ENCODE assay signal across 29 mouse cellular contexts in genomic region chr13:111860931-111861330, GRCm38 (mm10).
"Had no signal": no experiment of that assay in that cellular context is flagged by ENCODE, and none has a peak within 500 bp of the region (broad histone marks: within the 10 kb centered on the region; RNA-seq: fewer than 3 reads in every experiment).

No protein-coding gene starts in this region.

- H3K27me3 ChIP-seq: heart, embryonic 12.5 days; heart, embryonic 13.5 days; heart, embryonic 15.5 days; hindbrain, embryonic 12.5 days; hindbrain, embryonic 13.5 days; hindbrain, embryonic 15.5 days; intestine, embryonic 15.5 days; kidney, embryonic 15.5 days had no signal

- H3K27ac ChIP-seq: heart, embryonic 10.5 days; heart, embryonic 13.5 days; heart, embryonic 15.5 days; hindbrain, embryonic 10.5 days; hindbrain, embryonic 12.5 days; hindbrain, embryonic 13.5 days; hindbrain, embryonic 14.5 days; hindbrain, embryonic 15.5 days; hindbrain, postnatal 0 days; intestine, embryonic 15.5 days; kidney, embryonic 15.5 days; kidney, postnatal 0 days; layer of hippocampus, adult 2 months had no signal

- H3K9ac ChIP-seq: heart, embryonic 12.5 days; heart, embryonic 13.5 days; heart, embryonic 15.5 days; hindbrain, embryonic 12.5 days; hindbrain, embryonic 13.5 days; hindbrain, embryonic 14.5 days; hindbrain, embryonic 15.5 days; intestine, embryonic 15.5 days; kidney, embryonic 15.5 days had no signal

- H3K4me3 ChIP-seq: heart, embryonic 10.5 days; heart, embryonic 12.5 days; heart, embryonic 13.5 days; heart, embryonic 15.5 days; hindbrain, embryonic 10.5 days; hindbrain, embryonic 12.5 days; hindbrain, embryonic 13.5 days; hindbrain, embryonic 15.5 days; intestine, embryonic 15.5 days; kidney, embryonic 15.5 days; layer of hippocampus, adult 2 months had no signal

- H3K4me1 ChIP-seq: heart, embryonic 10.5 days; heart, embryonic 12.5 days; heart, embryonic 13.5 days; heart, embryonic 15.5 days; hindbrain, embryonic 10.5 days; hindbrain, embryonic 12.5 days; hindbrain, embryonic 13.5 days; hindbrain, embryonic 15.5 days; intestine, embryonic 15.5 days had no signal

- DNase-seq: heart, postnatal 10 days; heart, postnatal 14 days; heart, postnatal 36 days; kidney, adult 11 months; kidney, adult 18-20 months; kidney, adult 2 months; kidney, adult 8-10 months; kidney, adult 9 months; kidney, postnatal 10 days; kidney, postnatal 14 days; kidney, postnatal 25 days; kidney, postnatal 36 days; kidney, postnatal 4 days; layer of hippocampus, adult 9-11 months; layer of hippocampus, postnatal 36 days had no signal

- H3K36me3 ChIP-seq: heart, embryonic 10.5 days; heart, embryonic 12.5 days; heart, embryonic 13.5 days; heart, embryonic 15.5 days; hindbrain, embryonic 10.5 days; hindbrain, embryonic 12.5 days; hindbrain, embryonic 13.5 days; hindbrain, embryonic 15.5 days; intestine, embryonic 15.5 days; kidney, embryonic 15.5 days had no signal
